Mouse (Mus musculus): ENCODE data around the gene Shisal2b. TPM values are rescaled to one million over a fixed set of nuclear protein-coding genes. Genes with fewer than 3 reads are reported as not detected.
"Not testable (repeated sequence)": the region's sequence is repeated elsewhere in the genome, so short reads cannot be mapped to it uniquely, and the experiment has no call there.

The Shisal2b gene
- polyA plus RNA-seq (2017; shearing (Covaris generic)) = under 1 TPM in 1 of 2 experiments, not detected in 1; 0.54 TPM

DNA sequence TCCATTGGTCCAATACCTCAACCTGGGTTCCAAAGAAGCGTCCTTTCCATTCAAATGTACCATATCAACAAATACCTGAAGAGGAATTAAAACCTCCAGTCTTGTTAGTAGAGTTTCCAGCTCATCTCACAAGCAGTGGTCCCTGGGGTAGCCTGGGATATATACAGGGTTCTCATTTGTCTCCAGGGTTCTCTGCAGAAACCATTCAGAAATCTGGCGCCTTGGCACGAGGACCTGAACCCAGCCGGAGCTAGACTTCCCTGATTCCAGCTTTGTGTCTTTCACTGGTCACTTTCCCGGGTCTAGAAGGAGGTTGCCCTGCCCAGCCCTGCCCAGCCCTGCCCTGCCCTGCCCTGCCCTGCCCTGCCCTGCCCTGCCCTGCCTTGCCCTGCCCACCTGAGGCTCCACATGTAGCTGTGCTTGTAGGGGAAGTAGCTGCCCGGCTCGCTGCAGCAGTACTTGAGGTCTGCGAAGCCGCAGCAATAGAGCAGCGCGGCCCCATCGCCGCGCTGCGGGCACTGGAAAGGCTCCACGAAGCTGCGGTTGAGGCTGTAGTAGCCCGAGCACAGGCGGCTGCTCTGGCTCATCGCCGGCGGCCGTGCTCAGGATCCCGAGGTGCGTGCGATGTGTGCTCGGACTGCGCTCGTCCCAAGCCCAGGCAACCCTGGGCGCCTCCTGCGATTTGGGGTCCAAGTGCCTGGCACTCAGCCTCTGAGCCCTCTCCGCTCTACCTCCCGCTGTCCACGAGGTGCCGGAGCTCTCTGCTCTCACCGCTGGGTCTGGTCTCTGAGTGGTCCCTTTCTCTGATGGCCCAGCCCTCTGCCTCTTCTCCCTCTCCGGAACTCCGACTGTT lies at the start of gene Shisal2b:
Gene Shisal2b, minus strand, starts transcription at position 767 of the 853 bp plus-strand sequence.
- no peak for ATAC-seq

DNA sequence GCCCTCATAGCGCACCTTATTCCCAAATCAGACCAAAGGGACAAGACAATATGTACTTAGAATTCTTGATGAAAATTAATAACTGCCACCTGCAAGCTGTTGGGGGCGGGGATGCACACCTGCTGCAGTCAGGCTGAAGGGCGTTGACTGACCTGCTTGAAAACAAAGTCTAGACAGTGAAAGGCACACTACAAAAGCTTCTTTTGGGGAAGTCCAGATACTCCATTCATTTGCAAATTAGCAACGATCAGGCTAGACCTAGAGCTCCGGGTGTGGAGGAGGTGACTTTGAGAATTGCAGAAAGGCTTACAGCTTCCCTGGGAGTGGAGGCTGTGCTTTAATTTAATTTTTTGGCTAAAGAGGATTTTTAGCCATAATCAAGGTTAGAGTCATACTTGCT lies 47.9 kb upstream of the Shisal2b start:
- not testable (repeated sequence) for ATAC-seq

DNA sequence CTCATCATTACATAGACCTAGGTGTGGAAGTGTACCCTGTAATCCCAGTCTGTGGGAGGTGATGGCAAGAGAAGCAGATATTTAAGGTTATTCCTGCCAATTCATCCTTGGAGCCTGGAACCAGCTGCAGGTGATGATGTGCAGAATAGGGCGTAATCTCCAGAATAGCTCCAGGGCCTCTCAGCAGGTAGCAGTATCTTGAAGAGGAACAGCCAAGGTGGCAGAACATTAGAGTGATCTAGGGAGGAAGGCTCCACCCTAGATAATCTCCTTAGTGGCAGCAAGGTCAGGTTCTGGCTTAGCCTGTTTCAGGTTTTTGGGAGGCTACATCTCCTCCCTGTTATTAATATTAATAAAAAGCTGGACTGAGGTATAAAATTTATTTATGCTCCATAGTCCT lies 47.3 kb upstream of the Shisal2b start:
- not testable (repeated sequence) for ATAC-seq

GRCm38 (mm10) chr13:104908691-104909090 lies 45.0 kb upstream of the Shisal2b start:
- no peak for ATAC-seq

GRCm38 (mm10) chr13:104894771-104895170 lies 31.1 kb upstream of the Shisal2b start:
- no peak for ATAC-seq

DNA sequence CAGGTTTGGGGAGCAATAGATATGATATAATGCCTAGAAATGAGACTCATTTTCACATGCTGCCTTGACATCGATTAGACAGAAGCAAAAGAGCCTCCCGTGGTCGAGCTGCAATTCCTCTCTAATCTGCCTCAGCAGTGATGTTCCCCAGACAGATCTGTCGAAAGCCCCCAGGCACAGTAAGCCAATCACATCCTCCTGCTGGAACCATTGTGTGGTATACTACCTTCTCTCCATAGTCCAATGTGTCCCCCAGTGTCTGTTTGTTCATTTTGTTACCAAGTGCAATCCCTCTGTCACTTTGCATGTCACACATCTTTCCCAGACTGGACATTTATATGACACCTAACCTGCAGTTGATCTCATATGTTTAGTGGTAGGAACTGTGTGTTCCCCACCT lies 28.6 kb upstream of the Shisal2b start:
- no peak for ATAC-seq

DNA sequence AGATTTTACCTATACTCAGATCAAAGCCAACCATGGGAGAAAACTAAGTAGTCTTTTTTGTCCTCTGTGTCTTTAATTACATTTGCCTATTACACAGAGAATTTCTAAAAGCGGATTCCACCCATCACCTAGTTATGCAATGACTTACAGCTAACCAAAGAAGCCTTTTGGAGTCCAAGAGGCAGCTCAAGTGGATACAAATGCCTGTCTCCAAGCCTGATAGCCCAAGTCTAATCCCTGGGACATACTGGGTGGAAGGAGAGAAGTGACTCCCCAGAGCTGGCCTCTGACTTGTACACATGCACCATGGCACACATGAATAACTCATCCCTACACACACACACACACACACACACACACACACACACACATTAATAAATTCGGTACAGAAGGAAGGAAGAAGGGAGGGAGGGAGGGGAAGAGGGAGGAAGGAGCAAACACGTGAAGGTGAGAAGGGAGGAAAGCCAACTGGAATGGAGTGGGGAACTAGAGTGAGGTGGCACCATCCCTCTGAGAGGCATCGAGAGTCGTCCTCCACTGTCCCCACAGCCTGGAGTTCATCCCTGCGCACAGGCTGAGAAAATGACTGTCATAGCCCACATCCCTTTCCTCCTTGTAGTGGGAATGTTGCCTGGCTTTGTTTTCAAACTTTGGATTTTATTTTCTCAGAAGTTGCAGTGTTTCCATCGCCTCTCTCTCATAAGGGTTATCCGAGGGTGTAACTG lies 22.8 kb upstream of the Shisal2b start:
- ATAC-seq = no peak

DNA sequence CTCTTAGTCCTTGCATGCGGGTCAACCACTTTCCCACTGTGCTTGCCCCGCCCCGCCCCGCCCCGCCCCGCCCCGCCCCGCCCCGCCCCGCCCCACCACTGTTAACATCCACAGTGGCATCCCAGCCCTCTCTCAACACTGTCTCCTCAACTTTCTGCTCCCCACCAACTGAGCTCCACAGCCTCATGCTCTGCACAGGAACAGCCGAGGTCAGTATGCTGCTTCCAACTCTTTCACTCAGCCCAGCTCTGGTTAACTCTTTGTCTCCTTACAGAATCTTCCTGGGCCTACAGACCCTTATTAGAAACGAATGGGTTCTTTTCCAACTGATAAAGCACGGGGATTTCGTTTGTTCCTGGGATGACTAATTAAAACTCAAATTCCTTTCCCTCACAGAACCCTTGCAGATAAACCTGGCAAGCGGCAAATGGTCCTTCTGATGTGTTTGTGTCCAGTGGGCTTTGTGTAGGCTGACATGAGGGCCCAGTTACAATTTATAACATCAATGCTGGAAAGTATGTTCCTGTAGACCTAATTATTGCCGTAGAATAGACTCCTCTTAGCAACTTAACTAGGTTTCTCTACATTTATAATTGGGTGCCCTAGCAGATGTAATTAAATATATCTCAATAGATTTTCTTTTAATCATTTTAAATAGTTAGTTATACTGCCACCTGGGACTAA lies 20.0 kb upstream of the Shisal2b start:
- ATAC-seq = no peak

DNA sequence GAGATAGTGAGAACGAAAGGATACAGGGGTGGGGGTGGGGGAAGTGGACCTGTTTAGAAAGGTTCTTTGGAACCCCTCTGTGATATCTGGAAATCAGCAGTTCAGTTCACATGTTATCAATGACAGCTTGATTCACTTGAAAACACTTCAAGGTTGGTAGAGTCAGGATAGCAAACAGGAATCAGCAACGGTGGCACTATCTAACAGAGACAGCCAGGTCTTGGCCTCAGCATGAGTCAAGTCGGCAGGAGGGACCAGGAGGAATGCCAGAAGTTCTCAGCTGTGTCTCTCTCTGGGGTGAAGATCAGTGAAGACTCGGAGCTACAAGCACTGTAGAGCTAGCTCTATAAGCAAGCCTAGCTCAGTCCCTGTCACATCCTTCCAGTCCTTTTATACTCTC lies 14.8 kb upstream of the Shisal2b start:
- no peak for ATAC-seq

DNA sequence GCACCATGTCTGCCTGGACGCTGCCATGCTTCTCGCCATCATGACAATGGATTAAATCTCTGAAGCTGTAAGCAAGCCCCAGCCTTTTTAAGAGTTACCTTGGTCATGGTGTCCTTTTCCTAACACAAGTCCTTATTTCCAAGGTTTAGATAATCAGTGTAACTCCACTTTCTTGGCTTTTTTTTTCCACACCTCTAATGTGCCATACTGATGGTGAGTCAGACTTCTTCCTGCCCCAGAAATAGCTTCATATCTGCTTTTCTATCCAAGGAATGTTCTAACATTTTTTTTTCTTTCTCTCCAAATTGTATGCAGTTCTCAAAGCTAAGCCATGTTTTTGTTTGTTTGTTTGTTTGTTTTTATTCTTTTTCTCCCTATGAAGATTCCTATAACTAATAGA lies 6.2 kb upstream of the Shisal2b start:
- ATAC-seq = no peak

GRCm38 (mm10) chr13:104866726-104867125 lies 3.0 kb upstream of the Shisal2b start:
- ATAC-seq = no peak

- ATAC-seq = no peak
Measured at GRCm38 (mm10) chr13:104853645-104854044, 10.0 kb downstream of the Shisal2b start.

- ATAC-seq = no peak
Measured at GRCm38 (mm10) chr13:104843295-104844089, 20.2 kb downstream of the Shisal2b start.

DNA sequence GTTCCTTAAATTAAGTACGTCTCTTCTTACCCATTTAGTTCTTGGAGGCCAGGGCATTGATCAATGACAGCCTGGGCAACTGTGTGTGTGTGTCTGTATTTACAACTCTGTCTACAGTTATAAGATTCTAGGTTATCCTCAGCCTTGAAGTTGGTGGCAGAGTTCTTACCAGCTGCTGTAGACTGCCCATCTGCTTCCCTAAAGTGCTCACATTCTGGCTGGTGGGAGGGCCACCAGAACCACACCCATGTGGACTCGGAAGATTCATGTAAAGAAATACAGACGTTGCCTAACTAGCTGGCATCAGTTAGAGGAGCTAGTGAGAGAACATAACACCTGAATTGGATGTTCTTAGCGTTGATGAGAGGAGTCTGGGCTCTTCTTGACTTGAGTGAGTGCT lies 21.8 kb downstream of the Shisal2b start:
- no peak for ATAC-seq

DNA sequence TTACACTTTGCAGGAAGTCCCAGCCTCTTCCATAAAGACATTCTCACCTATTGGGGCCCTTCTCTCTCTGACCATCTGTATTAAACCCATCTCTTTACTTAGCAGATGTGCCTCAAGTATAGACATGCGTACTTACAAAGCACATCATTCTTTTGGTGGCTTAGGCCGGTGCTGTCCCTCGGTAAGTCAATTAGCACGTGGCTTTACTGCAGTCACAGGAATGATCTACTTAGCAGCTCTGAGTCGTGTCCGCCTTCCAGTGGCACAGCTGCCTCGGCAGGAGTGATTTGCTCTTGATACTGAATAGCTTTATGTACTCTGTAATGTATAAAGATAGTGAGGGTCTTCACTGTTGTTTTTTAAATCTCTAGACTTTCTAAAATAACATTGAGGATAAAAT lies 26.1 kb downstream of the Shisal2b start:
- ATAC-seq = no peak

GRCm38 (mm10) chr13:104832811-104833210 lies 30.9 kb downstream of the Shisal2b start:
- ATAC-seq = no peak

DNA sequence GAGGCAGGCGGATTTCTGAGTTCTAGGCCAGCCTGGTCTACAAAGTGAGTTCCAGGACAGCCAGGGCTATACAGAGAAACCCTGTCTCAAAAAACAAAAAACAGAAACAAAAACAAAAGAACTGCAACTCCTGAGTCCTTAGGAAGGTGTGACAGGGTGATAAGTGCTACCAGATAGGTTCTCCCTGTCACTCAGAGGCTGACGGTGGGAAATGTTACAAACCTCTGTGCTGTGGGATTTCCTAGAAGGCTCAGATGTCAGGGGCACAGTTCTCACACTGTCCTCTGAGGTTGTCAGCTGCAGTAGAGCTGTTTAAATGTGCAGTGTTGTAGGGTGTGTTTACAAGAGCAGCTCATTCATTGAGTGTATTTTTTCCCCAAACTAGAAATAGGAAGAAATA lies 38.2 kb downstream of the Shisal2b start:
- ATAC-seq = no peak

DNA sequence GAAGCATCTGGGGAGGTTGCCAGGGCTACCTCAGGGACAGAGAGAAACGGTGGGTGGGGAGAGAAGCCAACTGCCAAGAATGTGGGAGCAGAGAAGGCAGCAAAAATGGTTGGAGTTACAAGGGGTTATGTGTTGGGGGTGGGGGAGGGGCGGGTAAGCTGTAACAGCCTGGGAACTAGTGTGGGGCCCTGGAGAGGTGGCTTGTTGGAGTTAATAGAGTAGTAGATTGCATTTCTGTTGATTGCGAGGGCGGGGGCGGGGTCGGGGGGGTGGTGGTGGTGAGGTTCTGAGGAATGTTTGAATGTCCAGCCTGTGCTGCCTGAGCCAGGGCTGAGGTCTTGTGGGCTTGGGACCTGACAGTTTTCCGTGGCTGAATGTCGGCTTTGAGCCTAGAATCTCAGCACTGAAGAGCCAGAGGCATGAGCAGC lies 41.3 kb downstream of the Shisal2b start:
- ATAC-seq = no peak

GRCm38 (mm10) chr13:104821908-104822307 lies 41.8 kb downstream of the Shisal2b start:
- no peak for ATAC-seq

DNA sequence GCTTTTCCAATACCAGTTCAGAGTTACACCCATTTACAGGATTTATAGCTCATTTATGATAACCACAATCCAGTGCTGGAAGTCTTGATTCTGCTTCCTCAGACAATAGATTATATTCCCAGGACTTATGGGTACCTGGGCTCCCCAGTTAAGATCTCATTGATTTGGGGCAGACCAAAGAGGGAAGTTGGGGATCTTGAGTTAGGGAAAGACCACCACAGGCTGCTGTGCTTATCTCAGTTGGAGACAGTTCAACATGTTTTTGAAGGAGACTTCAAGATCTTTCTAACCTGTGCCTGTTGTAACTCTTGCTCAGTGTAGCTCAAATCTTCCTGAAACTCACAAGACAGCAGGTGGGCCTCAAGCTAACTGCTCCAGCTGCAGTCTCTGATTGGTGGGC lies 42.5 kb downstream of the Shisal2b start:
- ATAC-seq = no peak

DNA sequence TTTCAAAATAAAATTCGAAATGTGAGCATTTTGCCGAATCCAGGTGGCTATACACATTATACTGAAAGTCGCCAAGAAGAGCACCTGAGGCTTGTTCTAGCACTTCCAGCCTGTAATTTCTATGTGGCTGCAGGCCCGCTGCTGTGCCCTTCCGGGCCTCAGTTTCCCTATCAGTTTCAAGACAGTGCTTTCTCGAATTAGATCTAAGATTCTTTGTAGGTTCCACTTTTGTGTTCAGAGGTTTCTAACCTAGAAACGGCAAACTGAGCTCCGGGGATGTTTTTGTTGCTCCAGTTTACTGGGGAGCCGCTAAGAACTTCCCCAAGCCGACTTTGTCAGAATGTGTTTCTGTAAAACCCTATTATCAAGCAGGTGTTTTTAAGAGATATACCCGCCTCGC lies 46.0 kb downstream of the Shisal2b start:
- ATAC-seq = no peak
